Mouse (Mus musculus) spleen, adult 2 months (tissue): ENCODE measurements around the gene B3galt2.

Experiments used
- CTCF ChIP-seq: fragments of 200-500 bp; IDR thresholded peaks from 2 replicates; pipeline ENCODE4 v1.5.1; 2011; ENCODE audit warnings: mild to moderate bottlenecking, inconsistent platforms; ENCODE audit not compliant: insufficient read depth, insufficient read length, insufficient replicate concordance; ENCODE audit errors: extremely low read depth
- POLR2A ChIP-seq: fragments of 200-500 bp; IDR thresholded peaks from 2 replicates; pipeline ENCODE4 v1.6.1; 2011; ENCODE audit warnings: low read depth, low read length, inconsistent platforms

DNA sequence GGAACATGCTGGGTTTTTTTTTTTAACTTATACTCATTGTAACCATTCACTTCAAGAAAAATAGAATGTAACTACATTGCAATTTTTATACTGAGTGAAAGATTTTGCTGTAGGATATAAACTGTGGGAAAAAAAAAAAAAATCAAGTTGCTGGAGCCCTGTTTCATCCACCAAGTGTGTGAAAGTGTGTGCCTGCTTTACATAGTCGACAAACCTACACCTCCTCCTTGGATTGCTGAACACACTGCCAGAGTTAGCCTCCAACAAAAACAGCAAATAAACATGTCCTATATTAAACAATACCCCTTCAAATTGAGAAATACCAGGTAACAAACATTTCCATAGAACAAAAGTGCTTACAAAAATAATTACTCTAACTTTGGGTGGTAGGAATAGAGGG is 8.1 kb upstream of the B3galt2 start:
- no peak for TF ChIP-seq CTCF
- TF ChIP-seq POLR2A = no peak
